Mouse (Mus musculus) neural tube, embryonic 11.5 days (tissue): ENCODE measurements around the gene Tiam1. TPM values are rescaled to one million over a fixed set of nuclear protein-coding genes. Genes with fewer than 3 reads are reported as not detected.
A peak's percentile ranks its signal among the peaks of the same experiment; 100 is the strongest.

Experiments
- ATAC-seq: fragments of 200-750 bp; cut with Nextera tagmentation; 2 replicates; pipeline ENCODE4 v1.8.0; 2017; ENCODE audit warnings: moderate number of reproducible peaks, mild to moderate bottlenecking, moderate TSS enrichment, moderate library complexity; ENCODE audit not compliant: insufficient read depth, low FRiP score, low TSS enrichment
- DNase-seq: peaks from one replicate; pipeline ENCODE4 v3.0.0-alpha.2; 2015; ENCODE audit warnings: low spot score
- H3K27ac ChIP-seq: fragments of 300-500 bp; sonication (generic); 2 replicates; pipeline ENCODE4 v1.5.1; 2014; ENCODE audit warnings: low read depth, mild to moderate bottlenecking, low read length
- H3K27me3 ChIP-seq: fragments of 300-500 bp; sonication (generic); 2 replicates; pipeline ENCODE4 v1.6.1; 2014; ENCODE audit warnings: mild to moderate bottlenecking, low read length, mixed read lengths; ENCODE audit not compliant: control insufficient read depth, insufficient read depth
- H3K36me3 ChIP-seq: fragments of 300-500 bp; sonication (generic); 2 replicates; pipeline ENCODE4 v1.6.1; 2014; ENCODE audit warnings: mild to moderate bottlenecking, low read length, moderate library complexity, mixed read lengths; ENCODE audit not compliant: control insufficient read depth, insufficient read depth
- H3K4me1 ChIP-seq: fragments of 300-500 bp; sonication (generic); 2 replicates; pipeline ENCODE4 v1.6.1; 2014; ENCODE audit warnings: low read length, mixed read lengths; ENCODE audit not compliant: control insufficient read depth, insufficient read depth
- H3K4me2 ChIP-seq: fragments of 300-500 bp; sonication (generic); 2 replicates; pipeline ENCODE4 v1.6.1; 2014; ENCODE audit warnings: low read depth, mild to moderate bottlenecking, moderate library complexity
- H3K4me3 ChIP-seq: fragments of 300-500 bp; sonication (generic); 2 replicates; pipeline ENCODE4 v1.5.1; 2014; ENCODE audit warnings: low read depth, low read length
- H3K9ac ChIP-seq: fragments of 300-500 bp; sonication (generic); 2 replicates; pipeline ENCODE4 v1.6.1; 2014; ENCODE audit warnings: mild to moderate bottlenecking, low read length
- H3K9me3 ChIP-seq: fragments of 300-500 bp; sonication (generic); 2 replicates; pipeline ENCODE4 v1.6.1; 2016; ENCODE audit warnings: low read length; ENCODE audit not compliant: control insufficient read depth
- WGBS: fragments of 180-500 bp; shearing (Covaris S2); extraction: QIAGEN DNeasy Blood & Tissue Kit; methylation state at CpG from one replicate; pipeline ENCODE4 v1.1.7; 2014; 5-methylcytosine and 5-hydroxymethylcytosine counted together
- polyA plus RNA-seq: library from polyadenylated mRNA; unstranded; fragments of >200 nt; fragmentation: Nextera tagmentation; extraction: Ambion mirVana; gene quantifications from 2 replicates; pipeline ENCODE4 v1.2.1, GENCODE M21; 2014

Tiam1 gene
- polyA plus RNA-seq, 1 experiment from 2014 or later: 27.7 TPM

DNA sequence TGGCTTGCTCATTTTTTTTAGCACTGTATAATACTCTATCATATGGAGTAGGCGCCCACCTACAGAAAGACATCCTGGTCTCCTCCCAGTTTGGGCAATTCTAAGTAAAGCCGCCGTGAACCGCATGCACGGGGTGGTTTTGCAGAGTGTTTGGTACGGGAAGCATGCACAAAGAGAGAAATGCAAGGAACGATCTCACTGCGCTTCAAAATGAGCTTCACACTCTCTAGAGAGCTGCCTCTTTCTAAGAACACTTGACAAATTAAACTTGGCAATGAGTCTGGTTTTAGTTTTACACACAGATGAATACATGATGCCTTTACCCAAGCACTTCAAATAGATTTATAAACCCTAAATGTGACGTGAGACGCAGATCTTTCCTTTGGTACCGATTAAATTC, 196.8 kb downstream of the Tiam1 start:
- no peaks in the 10 kb centered on the region for H3K9me3 ChIP-seq
- H3K4me1 ChIP-seq: peaks cover 18% of the 10 kb centered on the region
- H3K36me3 ChIP-seq: no peaks in the 10 kb centered on the region
- H3K4me2 ChIP-seq: no peak overlapping the region
- ATAC-seq: no peak
- DNase-seq: no peak
- no peak overlapping the region for H3K4me3 ChIP-seq
- no peak overlapping the region for H3K27ac ChIP-seq
- H3K27me3 ChIP-seq: no peaks in the 10 kb centered on the region
- no peak overlapping the region for H3K9ac ChIP-seq
- 93% methylated on average over 11 of the region's 11 CpGs for WGBS

DNA sequence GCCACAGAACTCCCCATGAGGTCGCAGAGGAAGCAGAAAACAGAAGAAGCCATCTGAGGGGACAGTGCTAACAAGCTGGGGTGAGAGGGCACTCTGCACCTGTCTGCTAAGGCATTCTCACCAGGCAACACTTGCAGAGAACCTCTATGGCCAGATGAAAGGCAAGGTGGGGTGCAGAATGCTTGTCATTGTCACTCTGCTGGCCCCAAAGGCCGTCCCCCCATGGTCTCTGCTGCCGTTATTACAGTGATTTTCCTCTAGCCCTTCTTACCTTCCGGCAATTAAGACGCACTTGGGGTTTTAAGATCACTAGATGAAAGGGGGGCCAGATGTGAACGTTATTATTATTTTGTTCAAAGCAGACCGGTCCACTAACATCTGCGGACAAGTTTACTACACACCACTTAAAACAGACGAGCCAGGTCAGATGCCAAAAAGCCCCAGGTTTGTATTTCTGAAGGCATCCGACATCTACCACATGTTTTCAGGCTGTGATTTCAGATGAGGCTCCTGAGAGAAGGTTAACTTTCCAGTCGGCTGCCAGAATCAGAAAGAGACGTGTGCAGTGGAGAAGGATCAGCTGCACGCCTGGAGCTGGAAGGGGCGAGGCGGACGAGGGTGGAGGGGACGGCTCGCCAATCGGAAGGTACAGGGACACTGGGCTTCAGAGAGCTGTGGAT, 198.8 kb downstream of the Tiam1 start:
- DNase-seq: no peak
- Histone ChIP-seq H3K4me1 (peaks cover 18% of the 10 kb centered on the region), H3K9ac (no peak overlapping the region), H3K9me3 (no peaks in the 10 kb centered on the region), H3K4me2 (no peak overlapping the region), H3K27me3 (no peaks in the 10 kb centered on the region), H3K36me3 (no peaks in the 10 kb centered on the region), H3K4me3 (no peak overlapping the region), H3K27ac (no peak overlapping the region)
- 33% methylated on average over 19 of the region's 19 CpGs for WGBS
- ATAC-seq: peak; percentile 22; the same call in 1 of the 2 replicates

DNA sequence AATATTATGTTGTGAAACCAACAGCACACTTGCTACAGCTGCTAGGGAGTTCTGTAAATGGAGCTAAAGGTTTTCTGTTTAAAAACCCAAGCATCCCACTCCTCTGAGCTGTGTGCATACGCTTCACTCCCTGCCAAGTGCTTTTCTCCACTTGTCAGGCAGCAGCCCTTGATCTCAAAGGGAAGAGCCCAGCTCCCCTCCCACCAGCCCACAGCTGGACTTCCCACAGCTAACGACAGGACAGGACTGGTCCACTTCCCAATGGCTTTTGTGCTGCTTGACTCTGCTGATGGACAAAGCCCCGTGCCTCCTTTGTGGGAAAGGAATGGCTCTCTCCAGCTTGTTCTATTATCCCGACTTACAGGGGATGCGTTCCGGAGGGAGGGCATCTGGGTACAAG, 199.5 kb downstream of the Tiam1 start:
- Histone ChIP-seq H3K9ac (peak overlapping the region; percentile 7), H3K27ac (no peak overlapping the region)
- 14% methylated on average over 6 of the region's 6 CpGs for WGBS

GRCm38 (mm10) chr16:89943267-89943971, 200.2 kb downstream of the Tiam1 start:
- H3K4me3 ChIP-seq: no peak overlapping the region
- ATAC-seq (0 out of 2 replicates have a peak, but pooled peaks have one; percentile 24), DNase-seq (peak; percentile 40)
- peaks cover 18% of the 10 kb centered on the region for H3K4me1 ChIP-seq
- no peak overlapping the region for H3K27ac ChIP-seq
- no peaks in the 10 kb centered on the region for H3K27me3 ChIP-seq
- no peaks in the 10 kb centered on the region for H3K36me3 ChIP-seq
- peak overlapping the region; percentile 3; the same call in 1 of the 2 replicates for H3K9ac ChIP-seq
- H3K4me2 ChIP-seq: no peak overlapping the region
- H3K9me3 ChIP-seq: no peaks in the 10 kb centered on the region
- WGBS: 17% methylated on average over 19 of the region's 19 CpGs

More for the DNA sequence above, 199.5 kb downstream of the Tiam1 start:
- ATAC-seq: peak; percentile 75
- no peak overlapping the region for H3K4me2 ChIP-seq
- H3K36me3 ChIP-seq: no peaks in the 10 kb centered on the region
- peaks cover 18% of the 10 kb centered on the region for H3K4me1 ChIP-seq
- no peak overlapping the region for H3K4me3 ChIP-seq
- H3K27me3 ChIP-seq: no peaks in the 10 kb centered on the region
- DNase-seq: peak; percentile 60
- H3K9me3 ChIP-seq: no peaks in the 10 kb centered on the region

DNA sequence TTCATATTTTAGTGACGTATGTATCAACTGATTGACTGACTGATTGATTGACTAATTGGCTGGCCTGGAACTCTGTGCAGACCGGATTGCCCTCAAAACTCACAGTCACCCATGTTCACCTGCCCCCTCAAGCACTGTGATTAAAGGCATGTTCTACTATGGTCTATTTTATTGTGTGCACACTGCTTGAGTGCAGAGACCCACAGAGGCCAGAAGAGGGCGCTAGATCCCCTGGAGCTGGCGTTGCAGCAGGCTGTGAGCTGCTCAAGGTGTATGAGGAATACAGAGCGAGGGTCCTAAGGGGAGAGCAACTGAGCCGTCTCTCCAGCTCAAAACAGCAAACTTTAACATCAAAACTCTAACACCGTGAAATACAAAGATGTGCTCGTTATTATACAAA, 202.9 kb downstream of the Tiam1 start:
- H3K27me3 ChIP-seq: no peaks in the 10 kb centered on the region
- no peak for ATAC-seq
- no peak overlapping the region for H3K9ac ChIP-seq
- no peak for DNase-seq
- H3K4me3 ChIP-seq: no peak overlapping the region
- H3K9me3 ChIP-seq: no peaks in the 10 kb centered on the region
- 91% methylated on average over 8 of the region's 8 CpGs for WGBS
- no peaks in the 10 kb centered on the region for H3K36me3 ChIP-seq
- H3K27ac ChIP-seq: no peak overlapping the region
- no peak overlapping the region for H3K4me2 ChIP-seq
- H3K4me1 ChIP-seq: peaks cover 18% of the 10 kb centered on the region

- H3K4me3 ChIP-seq: no peak overlapping the region
- no peak overlapping the region for H3K27ac ChIP-seq
- no peak overlapping the region for H3K4me2 ChIP-seq
- H3K27me3 ChIP-seq: no peaks in the 10 kb centered on the region
- no peaks in the 10 kb centered on the region for H3K36me3 ChIP-seq
- H3K9me3 ChIP-seq: no peaks in the 10 kb centered on the region
- DNase-seq (no peak), ATAC-seq (no peak)
- H3K9ac ChIP-seq: no peak overlapping the region
- 47% methylated on average over 7 of the region's 7 CpGs for WGBS
- H3K4me1 ChIP-seq: peaks cover 3% of the 10 kb centered on the region
Measured at GRCm38 (mm10) chr16:89938277-89938676, 205.3 kb downstream of the Tiam1 start.

DNA sequence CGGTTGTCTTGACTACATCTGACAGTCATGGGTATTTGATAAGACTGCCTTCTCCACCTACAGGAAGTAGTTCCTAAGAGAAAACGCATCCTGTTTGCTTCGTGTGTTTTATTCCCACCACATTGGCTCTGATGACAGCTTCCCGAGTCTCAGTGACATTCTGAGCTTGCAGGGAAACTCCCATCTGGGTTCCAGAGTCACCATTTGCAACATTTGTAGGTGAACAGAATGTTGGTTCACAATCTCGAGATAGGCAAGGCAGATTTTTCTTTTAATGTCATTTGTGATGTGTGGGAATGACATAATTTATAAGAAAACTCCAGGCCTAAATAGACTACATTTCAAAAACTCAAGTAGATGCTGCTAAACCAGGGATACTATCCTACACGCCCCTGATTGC, 207.0 kb downstream of the Tiam1 start:
- Histone ChIP-seq H3K9me3 (no peaks in the 10 kb centered on the region), H3K4me3 (no peak overlapping the region), H3K27ac (no peak overlapping the region), H3K36me3 (no peaks in the 10 kb centered on the region), H3K4me2 (no peak overlapping the region), H3K27me3 (no peaks in the 10 kb centered on the region), H3K4me1 (no peaks in the 10 kb centered on the region; the same call in 1 of the 2 replicates), H3K9ac (no peak overlapping the region)
- ATAC-seq (no peak), DNase-seq (no peak)
- 79% methylated on average over 6 of the region's 6 CpGs for WGBS

DNA sequence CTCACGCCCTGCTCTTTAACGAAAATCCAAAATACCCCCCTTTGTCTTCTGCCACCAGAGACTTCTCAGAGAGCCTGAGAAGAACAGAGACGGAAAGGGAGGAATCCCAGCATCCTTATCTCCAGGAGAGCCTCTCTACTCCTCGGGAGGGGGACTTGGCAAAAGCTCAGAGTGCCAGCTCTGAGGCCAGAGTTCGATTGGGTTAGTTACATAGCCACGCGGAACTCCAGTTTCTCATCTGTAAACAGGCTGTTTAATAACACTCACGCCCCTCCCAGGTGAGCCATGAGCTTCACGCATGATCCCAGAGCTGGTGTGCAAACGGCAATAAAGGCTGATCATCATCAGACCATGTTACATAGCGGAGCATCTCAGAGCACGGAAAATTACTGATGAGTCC, 208.2 kb downstream of the Tiam1 start:
- no peaks in the 10 kb centered on the region for H3K9me3 ChIP-seq
- 87% methylated on average over 12 of the region's 12 CpGs for WGBS
- H3K4me2 ChIP-seq: no peak overlapping the region
- ATAC-seq: no peak
- no peak overlapping the region for H3K27ac ChIP-seq
- no peaks in the 10 kb centered on the region for H3K36me3 ChIP-seq
- no peak for DNase-seq
- H3K4me1 ChIP-seq: no peaks in the 10 kb centered on the region; the same call in 1 of the 2 replicates
- no peak overlapping the region for H3K4me3 ChIP-seq
- no peaks in the 10 kb centered on the region for H3K27me3 ChIP-seq
- H3K9ac ChIP-seq: no peak overlapping the region

DNA sequence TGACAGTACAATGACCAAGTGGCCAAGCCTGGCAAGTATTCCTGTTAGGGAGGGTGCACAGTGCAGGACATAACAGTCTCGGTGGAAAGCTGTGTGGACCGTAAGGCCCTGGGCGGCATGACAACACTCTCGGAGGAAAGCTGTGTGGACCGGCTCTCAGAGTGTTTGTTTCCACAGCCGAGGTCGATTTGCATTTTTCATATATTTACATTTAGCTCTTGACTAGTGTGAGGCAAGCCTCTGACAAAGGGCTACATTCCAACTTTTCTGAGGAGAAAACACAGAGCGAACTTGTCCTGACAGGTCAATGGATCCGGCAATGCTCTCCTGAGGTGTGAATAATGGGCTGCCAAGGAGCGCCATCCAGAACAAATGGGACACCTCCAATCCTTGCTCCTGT, 209.0 kb downstream of the Tiam1 start:
- DNase-seq (no peak), ATAC-seq (no peak)
- H3K4me3 ChIP-seq: no peak overlapping the region
- H3K9ac ChIP-seq: no peak overlapping the region
- no peaks in the 10 kb centered on the region for H3K36me3 ChIP-seq
- 62% methylated on average over 10 of the region's 10 CpGs for WGBS
- no peaks in the 10 kb centered on the region; the same call in 1 of the 2 replicates for H3K4me1 ChIP-seq
- H3K27me3 ChIP-seq: no peaks in the 10 kb centered on the region
- H3K27ac ChIP-seq: no peak overlapping the region
- no peaks in the 10 kb centered on the region for H3K9me3 ChIP-seq
- no peak overlapping the region for H3K4me2 ChIP-seq
